Mouse (Mus musculus) thymus, postnatal 10 days (tissue): ENCODE measurements at regions not wholly inside any gene's neighbourhood (a gene's known extent, or its start where the extent isn't known, plus 50 kb on each side); places are given as distances from the start of the nearest gene placed in this dataset.

ENCODE experiments used
- DNase-seq, 2 experiments: peaks; one replicate each; pipeline ENCODE4 v3.0.0; 2021; ENCODE audit warnings: low spot score in 2 of 2

DNA sequence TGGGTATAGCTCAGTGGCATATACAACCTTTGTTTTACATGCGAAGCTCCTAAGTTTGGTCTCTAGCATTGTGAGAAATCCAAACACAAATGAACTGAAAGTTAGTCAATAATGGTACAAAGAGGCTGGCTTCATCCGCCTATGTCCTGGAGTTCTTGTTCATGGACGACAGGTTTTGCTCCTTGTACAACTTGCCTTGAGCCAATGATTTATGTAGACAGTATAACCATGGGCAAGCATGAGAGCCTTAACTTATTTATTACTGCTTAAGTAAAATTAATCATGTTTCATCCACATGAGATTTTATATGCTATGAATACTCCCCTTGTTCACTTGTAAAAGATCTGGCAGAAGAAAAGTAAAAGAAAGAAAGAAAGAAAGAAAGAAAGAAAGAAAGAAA is 205.7 kb upstream of the Tet2 start:
- no peak for DNase-seq

DNA sequence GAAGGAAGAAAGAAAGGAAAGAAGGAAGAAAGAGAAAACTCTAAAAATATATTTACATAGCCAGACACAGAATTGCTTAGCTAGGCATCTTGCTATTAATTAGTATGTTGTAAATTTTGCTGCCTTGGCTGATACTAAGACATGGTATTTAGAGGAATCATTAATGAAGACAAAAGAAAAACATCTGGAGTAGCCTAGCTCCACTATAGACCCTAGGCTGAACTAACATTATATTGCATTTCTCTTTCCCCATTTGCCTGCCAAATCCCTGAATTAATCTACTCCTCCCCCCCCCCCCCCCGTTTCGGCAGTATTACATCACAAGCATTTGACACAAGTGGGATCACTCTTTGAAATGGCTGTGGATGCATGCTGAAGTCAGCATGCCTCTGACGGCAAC is 206.1 kb upstream of the Tet2 start:
- DNase-seq = no peak

DNA sequence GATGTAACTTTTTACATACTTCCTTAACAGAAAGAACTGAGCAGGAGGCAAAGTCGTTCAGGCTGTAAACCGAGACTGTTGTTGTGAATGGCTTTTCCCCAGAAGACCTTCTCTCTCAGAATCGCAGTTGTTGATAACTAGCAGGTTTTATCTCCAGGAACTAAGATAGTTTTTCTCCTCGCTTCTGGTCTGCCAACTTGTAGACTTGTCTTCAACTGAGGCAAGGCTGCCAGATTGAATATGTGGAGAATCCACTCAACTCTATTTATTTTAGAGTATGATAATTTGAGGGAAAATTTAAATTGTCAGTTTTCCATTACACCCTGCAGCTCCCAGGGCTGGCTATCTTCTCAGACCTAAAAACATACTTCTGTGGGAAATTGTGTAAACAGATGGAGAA is 206.6 kb upstream of the Tet2 start:
- DNase-seq = no peak

DNA sequence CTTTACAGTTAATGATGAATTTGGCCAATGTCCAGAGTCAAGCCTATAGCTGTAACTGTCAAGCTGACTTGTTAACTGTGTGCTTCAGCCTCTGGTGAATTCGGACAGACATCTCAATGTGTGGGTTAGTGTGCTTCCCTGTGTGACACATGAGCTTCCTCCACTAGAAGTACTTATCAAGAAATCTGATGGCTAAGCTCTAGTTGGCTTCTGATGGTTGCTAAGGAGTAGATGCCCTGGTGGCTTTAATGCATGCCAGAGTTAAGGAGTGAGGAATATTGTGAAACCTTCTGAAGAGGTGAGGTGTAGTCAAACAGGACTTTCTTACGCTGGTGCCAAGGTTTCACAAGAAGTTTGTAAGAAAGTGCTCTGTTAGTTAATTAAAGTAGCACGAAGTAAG is 208.1 kb upstream of the Tet2 start:
- DNase-seq = no peak

DNA sequence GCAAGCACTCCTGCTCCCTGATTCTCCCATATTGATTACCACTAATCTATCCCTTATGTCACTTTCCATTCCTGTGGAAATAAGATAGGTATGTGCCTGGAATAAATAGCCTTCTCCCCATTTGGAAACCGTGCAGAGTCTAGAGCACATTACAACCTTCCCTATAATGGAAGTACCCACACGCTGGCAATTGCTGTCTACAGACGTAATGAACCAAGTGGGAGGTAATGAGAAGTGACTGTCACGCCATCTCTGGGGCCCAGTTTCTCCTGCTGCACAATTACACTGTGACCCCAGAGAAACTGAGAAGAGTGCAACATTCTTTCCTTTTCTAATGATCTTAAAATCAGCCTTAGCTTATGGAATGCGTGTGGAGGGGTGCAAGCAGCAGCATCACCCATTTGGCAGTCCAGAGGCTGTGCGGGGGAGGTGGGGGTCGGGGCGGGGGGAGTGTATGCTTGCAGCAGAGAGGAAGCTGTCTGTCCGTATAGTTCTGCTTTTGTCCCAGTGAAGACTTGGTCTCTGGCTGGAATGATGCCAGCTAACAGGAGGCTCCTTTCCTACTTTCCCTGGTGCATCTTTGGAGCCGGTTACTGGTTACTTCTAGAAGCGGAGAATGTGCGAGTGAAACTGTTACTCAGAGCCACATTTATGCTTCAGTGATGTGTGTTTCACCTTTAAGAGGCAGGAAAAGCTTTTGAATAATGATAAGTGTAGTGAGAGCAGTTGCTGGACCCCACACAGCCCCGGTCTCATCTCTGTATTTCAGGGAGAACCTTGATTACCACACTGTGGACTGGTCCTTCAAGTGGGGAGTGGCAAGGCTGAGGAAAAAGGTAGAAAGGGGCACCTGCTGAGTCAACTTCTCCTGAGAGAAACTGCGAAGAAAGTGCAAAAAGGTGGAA is 209.3 kb upstream of the Tet2 start:
- no peak for DNase-seq

DNA sequence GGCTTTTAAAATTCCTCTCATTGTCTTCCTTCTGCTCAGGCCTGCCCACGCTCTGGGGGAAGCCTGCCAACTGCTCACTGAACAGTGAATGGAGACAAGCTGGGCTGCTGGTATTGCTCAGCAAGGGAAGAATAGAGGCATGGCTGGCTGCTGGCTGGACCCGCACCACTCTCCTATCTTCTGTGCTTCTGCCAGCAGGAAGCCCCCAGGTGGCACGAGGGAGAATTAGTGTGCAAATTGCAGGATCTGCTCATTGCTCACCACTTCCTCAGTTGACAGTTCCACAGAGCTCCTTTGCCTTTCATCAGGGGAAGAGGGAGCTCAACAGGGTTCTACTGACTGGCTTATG is 209.9 kb upstream of the Tet2 start:
- no peak for DNase-seq

DNA sequence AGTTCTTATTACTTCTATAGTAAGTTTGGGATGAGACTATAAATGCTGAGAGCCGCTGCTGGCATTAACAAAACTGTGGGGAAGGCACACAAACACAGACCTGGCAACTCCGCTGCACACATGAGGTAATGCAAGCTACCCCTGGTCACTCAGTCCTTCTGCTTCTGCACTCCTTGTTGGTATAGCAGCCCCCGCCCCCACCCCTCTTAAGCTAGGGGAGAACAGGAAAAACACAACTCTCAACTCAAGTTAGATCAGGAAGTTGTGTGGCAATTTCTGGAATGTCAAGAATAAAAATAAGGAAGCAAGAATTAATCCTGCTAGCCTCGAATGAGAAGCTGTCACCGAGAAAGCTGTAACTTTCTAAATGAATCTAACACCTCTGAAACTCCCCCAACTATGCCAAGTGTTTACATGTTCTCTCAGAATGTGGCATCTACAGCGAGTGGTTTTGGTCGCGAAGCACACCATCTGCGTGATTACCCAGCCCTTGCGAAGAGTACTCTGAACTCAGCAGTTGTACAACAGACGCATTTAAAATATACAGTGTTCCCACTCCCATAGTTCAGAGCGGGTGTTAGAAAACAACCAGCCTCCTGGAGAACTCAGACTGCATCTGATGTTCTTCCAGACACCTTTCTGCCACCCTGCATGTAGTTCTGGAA is 212.9 kb upstream of the Tet2 start:
- no peak for DNase-seq

DNA sequence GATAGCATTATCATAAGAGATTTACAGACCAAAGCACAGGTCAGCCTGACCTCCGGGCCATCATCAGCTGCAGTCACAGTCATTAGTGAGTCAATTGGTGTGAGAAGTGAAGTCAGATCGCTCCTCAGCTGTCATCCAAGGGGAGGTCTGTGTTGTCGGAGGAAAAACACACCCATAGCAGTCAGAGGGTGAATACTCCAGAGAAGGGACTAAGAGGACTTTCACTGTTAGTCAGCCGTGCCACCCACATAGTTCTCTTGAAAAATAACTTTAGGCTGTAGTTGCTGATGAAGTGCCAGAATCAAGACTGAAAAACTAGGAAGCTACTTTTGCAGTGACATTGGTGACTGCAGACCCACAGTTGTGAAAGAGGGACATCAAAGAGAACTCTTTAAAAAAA is 213.5 kb upstream of the Tet2 start:
- DNase-seq = no peak

DNA sequence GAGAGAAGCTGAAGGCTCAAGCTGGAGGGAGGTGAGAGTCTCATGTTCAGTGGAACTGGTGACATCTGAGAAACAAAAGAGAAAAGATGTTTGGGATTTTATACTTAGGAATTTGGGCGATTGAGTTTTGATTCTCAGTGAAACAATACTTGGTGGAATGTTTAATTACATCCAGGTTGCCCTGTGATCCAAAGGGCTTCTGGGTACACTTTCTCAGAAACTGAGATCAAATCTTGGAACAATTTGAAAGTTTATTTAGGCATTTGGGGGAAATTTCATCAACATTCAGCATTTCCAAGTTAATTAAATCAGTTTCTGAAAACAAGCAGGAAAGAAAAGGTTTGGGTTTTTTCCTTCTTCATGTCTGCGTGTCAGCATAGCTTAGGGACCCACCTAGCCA is 214.7 kb upstream of the Tet2 start:
- DNase-seq = no peak

DNA sequence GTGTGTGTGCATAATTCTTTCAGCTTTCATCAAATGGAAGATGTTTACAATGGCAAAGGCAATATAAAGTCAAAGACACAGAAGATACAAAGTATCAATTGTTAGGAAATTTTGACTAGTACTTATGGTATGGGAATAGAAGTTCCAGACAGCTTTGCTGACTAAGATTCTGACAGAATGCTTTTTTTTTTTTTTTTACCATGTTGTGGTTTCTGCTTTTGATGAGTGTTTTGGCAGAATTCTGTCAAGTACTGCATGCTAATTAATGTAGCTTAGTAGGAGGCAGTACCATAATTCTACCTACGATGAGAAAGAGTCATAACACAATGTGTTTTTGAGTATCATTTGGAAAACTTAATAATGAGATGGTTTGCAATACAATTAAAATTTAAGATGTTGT is 215.3 kb upstream of the Tet2 start:
- DNase-seq = no peak

DNA sequence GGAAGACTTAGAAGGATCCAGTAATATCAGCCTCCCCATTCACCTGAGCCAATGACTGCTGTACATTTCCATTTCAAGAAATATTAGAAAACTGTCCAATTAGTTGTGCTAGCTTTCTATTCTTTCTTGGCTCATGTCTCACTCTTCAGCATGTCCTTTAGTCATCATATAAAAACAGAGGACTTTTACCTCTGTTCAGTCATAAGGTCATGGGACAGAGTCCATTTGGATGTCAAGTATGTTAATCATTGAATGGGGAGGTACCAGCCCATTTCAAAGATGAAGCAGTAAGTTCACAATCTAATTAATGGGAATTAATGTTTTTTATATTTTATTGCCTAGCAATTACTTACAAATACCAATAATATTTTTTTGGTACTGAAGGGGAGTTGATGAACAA is 218.8 kb upstream of the Tet2 start:
- DNase-seq = no peak

DNA sequence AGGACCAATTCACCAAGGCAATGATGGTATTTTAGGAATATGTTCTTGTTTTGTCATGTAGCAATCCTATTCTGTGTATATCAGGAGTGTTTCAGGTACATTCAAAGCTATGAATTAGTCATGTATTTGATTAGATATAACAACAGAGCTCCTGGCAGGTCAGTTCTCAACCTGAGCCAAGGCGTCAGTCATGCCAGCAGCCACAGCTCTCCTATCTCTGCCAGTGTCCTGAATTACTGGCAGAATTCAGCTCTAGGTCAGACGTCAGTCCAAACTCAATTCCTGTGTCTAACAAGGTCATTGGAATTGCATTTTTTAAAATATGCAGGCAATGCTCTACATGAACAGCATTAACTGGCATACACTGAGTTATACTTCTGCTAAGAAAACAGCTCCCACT is 228.6 kb upstream of the Tet2 start:
- no peak for DNase-seq

DNA sequence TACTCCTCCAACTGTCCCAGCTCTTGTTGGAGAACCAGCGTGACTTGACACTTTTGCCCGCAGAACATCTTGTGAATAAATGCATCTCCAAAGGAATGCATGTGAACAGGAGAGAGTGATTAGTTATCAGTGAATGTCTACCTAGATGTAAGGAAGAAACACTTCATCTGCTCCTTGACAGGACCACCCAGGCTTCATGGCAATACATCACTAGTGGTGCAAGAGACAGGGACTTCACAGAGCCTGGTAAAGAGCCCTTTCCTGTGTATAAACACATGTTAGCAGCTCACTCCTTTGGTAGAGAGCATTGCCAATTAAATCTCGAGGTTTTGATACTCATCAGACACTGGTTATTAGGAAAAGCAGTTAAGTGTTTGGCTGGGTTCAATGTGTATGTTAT is 229.3 kb upstream of the Tet2 start:
- no peak for DNase-seq

DNA sequence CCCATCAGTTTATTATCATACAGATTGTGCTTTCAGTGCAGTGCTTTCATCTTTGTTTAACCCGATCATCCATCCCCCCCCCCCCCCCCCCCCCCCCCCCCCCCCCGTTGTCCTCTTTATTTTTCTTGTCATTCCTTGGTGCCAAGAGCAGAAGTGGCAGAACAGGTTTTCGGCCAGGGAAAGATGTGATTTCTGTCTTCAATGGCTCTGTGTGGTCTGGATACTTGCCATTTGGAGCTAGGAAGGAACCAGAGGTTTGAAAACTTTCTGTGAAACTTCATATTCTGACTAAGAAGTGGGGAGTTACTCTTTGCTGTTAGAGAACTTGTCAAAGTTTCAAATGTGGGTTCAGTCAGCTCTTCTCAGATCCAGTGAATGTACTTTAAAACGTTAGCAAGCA is 231.1 kb upstream of the Tet2 start:
- DNase-seq = no peak

DNA sequence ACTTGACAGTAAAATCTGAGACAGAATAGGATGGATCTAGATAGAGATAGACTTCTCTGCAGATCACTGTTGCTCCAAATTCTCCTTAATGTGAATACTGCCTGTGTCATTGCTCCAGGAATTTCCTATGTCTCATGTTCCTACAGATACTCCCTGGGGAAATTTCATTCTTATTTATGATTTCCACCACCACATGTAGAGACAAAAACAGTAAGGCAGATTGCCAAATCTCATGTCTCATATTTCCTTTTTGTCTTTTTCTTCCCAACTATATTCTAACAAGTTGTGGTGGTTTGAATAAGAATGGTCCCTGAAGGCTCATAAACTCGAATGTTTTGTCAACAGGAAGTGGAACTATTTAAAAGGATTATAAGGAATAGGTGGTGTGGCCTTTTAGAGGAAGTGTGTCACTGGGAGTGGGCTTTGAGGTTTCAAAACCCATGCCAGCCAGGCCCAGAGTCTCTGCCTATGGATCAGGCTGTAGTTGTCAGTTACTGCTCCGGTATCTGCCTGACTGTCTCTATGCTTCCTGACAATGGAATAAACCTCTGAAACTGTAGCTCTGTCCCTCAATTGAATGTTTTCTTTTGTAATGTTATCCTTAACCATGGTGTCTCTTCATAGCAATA is 234.3 kb upstream of the Tet2 start:
- DNase-seq = no peak

DNA sequence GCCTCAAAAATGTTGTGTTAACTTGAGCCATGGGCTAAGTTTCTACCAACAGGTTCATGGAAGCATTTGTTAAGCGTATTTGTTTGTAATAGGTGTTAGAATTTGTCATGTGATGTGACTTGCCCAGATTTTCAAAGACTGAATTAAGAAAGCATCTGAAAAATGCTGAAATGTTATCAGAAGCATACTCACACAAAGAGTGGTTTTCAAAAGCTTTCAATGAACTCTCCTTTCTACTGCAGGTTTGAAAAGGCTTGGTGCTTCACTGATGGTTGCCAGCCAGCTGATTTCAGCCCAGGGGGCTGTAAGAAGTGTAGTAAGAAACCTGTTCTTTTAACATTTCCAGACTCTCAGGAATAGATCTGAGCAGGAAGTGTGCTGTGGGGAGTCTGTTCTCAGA is 238.1 kb upstream of the Tet2 start:
- DNase-seq = no peak

DNA sequence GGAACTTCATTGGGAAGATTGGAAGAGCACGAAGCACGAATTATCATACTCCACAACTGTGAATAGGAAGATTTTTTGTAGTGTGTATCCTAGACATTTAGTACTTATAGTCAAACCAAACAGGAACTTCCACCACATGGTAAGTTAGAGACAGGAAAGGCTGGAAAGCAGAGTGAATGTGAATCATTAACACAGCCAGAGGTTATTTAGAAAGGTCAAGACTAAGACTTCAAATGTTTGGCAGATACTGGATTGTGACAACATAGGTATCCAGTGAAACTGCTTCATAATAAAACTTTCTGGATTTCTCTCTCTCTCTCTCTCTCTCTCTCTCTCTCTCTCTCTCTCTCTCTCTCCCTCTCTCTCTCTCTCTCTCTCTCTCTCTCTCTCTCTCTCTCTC is 246.4 kb upstream of the Tet2 start:
- DNase-seq = no peak

DNA sequence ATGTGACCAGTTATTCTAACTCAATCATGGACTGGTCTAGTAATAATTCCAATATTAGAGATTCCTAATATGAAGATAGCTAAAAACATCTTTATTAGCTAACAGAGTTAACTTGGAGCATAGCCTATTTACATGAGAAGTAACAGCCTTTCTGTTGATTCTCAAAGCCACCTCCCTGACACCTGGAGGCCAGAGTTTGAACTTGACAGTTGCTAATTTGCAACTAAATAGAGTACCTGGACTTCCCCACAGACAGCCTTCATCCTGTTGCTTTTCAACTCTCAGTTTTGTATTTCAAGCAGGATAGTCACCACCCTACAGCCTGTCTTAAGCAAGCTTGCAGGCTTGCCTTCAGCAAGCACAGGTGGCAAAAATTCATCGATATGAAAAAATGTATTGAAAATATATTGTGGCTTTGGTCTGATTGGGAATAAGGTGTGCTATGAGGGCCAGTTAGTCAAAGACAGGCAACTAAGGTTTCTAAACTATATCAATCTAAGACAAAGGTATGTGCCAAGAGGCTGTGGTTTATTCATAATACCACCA is 264.1 kb upstream of the Tet2 start:
- DNase-seq = no peak

DNA sequence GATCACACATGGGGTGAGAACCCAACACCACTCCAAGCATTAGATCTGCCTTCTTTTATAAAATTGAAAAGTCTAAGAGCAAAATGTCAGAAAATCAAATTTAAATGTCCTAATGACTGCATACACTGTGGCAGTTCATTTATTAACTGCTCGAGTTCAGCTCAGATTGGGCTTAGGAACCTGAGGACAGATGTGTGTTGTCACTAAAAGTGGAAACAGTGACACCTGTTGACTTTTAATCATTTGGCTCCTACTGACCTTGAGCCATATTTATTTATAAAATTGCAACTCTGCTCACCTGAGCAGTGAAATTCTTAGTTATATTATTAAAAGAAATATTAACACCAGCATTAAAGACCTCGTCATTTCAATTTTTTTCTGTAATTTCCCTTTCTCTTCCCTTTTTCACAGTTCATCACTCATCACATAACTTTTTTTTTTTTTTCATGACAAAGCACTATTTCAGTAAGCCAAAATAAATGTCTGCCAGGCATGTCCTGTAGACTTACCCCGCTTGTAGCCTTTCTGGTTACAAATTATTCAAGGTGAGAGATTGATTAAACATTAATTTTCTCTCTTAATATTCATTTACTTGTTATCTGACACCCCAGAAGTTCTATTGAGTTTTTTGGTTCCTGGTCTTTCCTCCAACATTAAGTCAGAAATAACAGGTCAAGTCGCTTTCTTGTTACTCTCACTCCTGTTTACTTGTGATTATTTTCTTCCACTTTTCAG is 274.2 kb upstream of the Tet2 start:
- no peak for DNase-seq

DNA sequence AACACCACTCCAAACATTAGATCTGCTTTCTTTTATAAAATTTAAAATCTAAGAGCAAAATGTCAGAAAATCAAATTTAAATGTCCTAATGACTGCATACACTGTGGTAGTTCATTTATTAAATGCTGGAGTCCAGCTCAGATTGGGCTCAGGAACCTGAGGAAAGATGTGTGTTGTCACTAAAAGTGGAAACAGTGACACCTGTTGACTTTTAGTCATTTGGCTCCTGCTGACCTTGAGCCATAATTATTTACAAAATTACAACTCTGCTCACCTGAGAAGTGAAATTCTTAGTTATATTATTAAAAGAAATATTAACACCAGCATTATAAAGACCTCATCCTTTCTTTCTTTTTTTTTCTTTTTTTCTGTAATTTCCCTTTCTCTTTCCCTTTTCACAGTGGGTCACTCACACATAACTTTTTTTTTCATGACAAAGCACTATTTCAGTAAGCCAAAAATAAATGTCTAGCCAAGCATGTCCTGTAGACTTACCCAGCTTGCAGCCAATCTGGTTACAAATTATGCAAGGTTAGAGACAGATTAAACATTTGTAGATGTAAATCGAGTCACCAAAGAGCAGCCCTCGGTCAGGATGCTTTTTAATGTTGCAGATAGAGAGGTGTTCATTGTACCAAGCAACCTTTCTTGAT is 288.9 kb upstream of the Tet2 start:
- DNase-seq = no peak

DNA sequence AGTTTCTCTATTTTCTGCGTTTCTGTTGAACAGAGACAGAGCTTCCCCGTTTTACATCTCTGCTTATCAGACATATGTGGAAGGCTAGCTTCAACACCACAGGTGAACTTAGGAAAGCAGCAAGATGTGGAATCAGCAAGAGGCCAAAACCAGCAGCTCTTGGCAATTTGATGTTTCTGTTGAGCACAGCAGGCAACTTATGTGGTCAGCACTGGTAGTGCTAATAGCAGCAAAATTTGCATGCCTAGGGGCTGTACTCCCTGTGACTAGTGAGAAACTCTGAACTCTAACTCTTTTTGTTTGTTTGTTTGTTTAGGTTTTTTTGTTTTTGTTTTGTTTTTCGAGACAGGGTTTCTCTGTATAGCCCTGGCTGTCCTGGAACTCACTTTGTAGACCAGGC is 289.5 kb upstream of the Tet2 start:
- no peak for DNase-seq

DNA sequence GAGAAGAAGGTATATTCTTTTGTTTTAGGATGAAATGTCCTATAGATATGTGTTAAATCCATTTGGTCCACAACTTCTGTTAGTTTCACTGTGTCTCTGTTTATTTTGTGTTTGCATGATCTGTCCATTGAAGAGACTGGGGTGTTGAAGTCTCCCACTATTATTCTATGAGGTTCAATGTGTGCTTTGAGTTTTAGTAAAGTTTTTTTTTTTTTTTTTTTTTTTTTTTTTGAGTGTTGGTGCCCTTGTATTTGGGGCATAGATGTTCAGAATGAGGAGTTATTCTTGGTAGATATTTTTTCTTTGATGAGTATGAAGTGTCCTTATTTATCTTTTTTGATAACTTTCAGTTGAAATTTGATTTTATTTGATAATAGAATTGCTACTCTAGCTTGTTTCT is 301.4 kb upstream of the Tet2 start:
- no peak for DNase-seq
